Mouse (Mus musculus) liver, embryonic 12.5 days (tissue): ENCODE data around the gene Prdm5. TPM values are rescaled to one million over a fixed set of nuclear protein-coding genes. Genes with fewer than 3 reads are reported as not detected.
A peak's percentile ranks its signal among the peaks of the same experiment; 100 is the strongest.

Source experiments
- ATAC-seq: fragments of 200-750 bp; cut with Nextera tagmentation; 2 replicates; pipeline ENCODE4 v1.8.0; 2017; ENCODE audit warnings: moderate number of reproducible peaks, mild to moderate bottlenecking, moderate library complexity
- H3K27ac ChIP-seq: fragments of 300-500 bp; sonication (generic); 2 replicates; pipeline ENCODE4 v1.5.1; 2016; ENCODE audit warnings: mild to moderate bottlenecking
- H3K27me3 ChIP-seq: fragments of 300-500 bp; sonication (generic); replicated peaks from 2 replicates; pipeline ENCODE4 v1.6.1; 2016; ENCODE audit warnings: mild to moderate bottlenecking, moderate library complexity
- H3K36me3 ChIP-seq: fragments of 300-500 bp; sonication (generic); 2 replicates; pipeline ENCODE4 v1.6.1; 2016; ENCODE audit warnings: mild to moderate bottlenecking, moderate library complexity
- H3K4me1 ChIP-seq: fragments of 300-500 bp; sonication (generic); 2 replicates; pipeline ENCODE4 v1.6.1; 2016
- H3K4me2 ChIP-seq: fragments of 300-500 bp; sonication (generic); 2 replicates; pipeline ENCODE4 v1.6.1; 2016; ENCODE audit warnings: mild to moderate bottlenecking, moderate library complexity
- H3K4me3 ChIP-seq: fragments of 300-500 bp; sonication (generic); 2 replicates; pipeline ENCODE4 v1.5.1; 2016; ENCODE audit warnings: mild to moderate bottlenecking, moderate library complexity
- H3K9ac ChIP-seq: fragments of 300-500 bp; sonication (generic); 2 replicates; pipeline ENCODE4 v1.6.1; 2016; ENCODE audit warnings: mild to moderate bottlenecking, moderate library complexity
- H3K9me3 ChIP-seq: fragments of 300-500 bp; sonication (generic); replicated peaks from 2 replicates; pipeline ENCODE4 v1.6.1; 2016; ENCODE audit warnings: mild to moderate bottlenecking, moderate library complexity
- WGBS: fragments of 180-500 bp; shearing (Covaris S2); methylation state at CpG from one replicate; pipeline ENCODE4 v1.1.7; 2016; ENCODE audit not compliant: insufficient replicate concordance; 5-methylcytosine and 5-hydroxymethylcytosine counted together
- polyA plus RNA-seq: library from polyadenylated mRNA; unstranded; fragments of >200 nt; fragmentation: Nextera tagmentation; extraction: Ambion mirVana; gene quantifications from 2 replicates; pipeline ENCODE4 v1.2.1, GENCODE M21; 2016

Gene Prdm5
- polyA plus RNA-seq: 4.7 and 5.5 TPM in 2 replicates

- Histone ChIP-seq H3K9me3 (no peaks in the 10 kb centered on the region), H3K9ac (peak within 1 kb of the TSS; percentile 61), H3K4me1 (0 out of 2 replicates have a peak, but pooled peaks cover 8% of the 10 kb centered on the region), H3K4me3 (peak within 1 kb of the TSS; percentile 60), H3K4me2 (peak within 1 kb of the TSS; percentile 75), H3K36me3 (no peaks in the 10 kb centered on the region), H3K27ac (no peak within 1 kb of the TSS), H3K27me3 (no peaks in the 10 kb centered on the region)
- ATAC-seq: peak; percentile 86
- WGBS: 5% methylated on average over 43 of the region's 56 CpGs
Measured at GRCm38 (mm10) chr6:65778861-65779688, at the start of gene Prdm5. Prdm5 (plus strand) TSS chr6:65778988.

- WGBS: 39% methylated on average over 7 of the region's 8 CpGs
- no peaks in the 10 kb centered on the region for H3K4me1 ChIP-seq
Measured at GRCm38 (mm10) chr6:65739442-65739841, 39.3 kb upstream of the Prdm5 start.

GRCm38 (mm10) chr6:65743144-65743870 lies 35.5 kb upstream of the Prdm5 start:
- Histone ChIP-seq H3K4me3 (no peak overlapping the region), H3K27ac (no peak overlapping the region), H3K9ac (no peak overlapping the region), H3K9me3 (no peaks in the 10 kb centered on the region), H3K4me1 (no peaks in the 10 kb centered on the region), H3K4me2 (no peak overlapping the region), H3K27me3 (no peaks in the 10 kb centered on the region), H3K36me3 (no peaks in the 10 kb centered on the region)
- 86% methylated on average over 1 of the region's 1 CpGs for WGBS
- ATAC-seq: no peak

More at GRCm38 (mm10) chr6:65739442-65739841, 39.3 kb upstream of the Prdm5 start:
- Histone ChIP-seq H3K27me3 (no peaks in the 10 kb centered on the region), H3K9me3 (no peaks in the 10 kb centered on the region), H3K4me2 (no peak overlapping the region), H3K27ac (no peak overlapping the region), H3K36me3 (no peaks in the 10 kb centered on the region), H3K9ac (no peak overlapping the region), H3K4me3 (no peak overlapping the region)
- ATAC-seq: peak; percentile 64

- Histone ChIP-seq H3K4me2 (no peak overlapping the region), H3K36me3 (no peaks in the 10 kb centered on the region), H3K27me3 (no peaks in the 10 kb centered on the region), H3K9me3 (no peaks in the 10 kb centered on the region), H3K27ac (no peak overlapping the region), H3K4me1 (no peaks in the 10 kb centered on the region), H3K9ac (no peak overlapping the region), H3K4me3 (no peak overlapping the region)
- no peak for ATAC-seq
Measured at GRCm38 (mm10) chr6:65743871-65744202, 35.0 kb upstream of the Prdm5 start.

GRCm38 (mm10) chr6:65758214-65758613 lies 20.6 kb upstream of the Prdm5 start:
- ATAC-seq: no peak
- Histone ChIP-seq H3K9ac (no peak overlapping the region), H3K27me3 (no peaks in the 10 kb centered on the region), H3K36me3 (no peaks in the 10 kb centered on the region), H3K4me1 (no peaks in the 10 kb centered on the region), H3K27ac (no peak overlapping the region), H3K4me3 (no peak overlapping the region), H3K9me3 (no peaks in the 10 kb centered on the region), H3K4me2 (no peak overlapping the region)
- 50% methylated on average over 7 of the region's 7 CpGs for WGBS

GRCm38 (mm10) chr6:65759174-65759573 lies 19.6 kb upstream of the Prdm5 start:
- 65% methylated on average over 5 of the region's 5 CpGs for WGBS
- Histone ChIP-seq H3K36me3 (no peaks in the 10 kb centered on the region), H3K9ac (no peak overlapping the region), H3K4me1 (no peaks in the 10 kb centered on the region), H3K4me3 (no peak overlapping the region), H3K4me2 (no peak overlapping the region), H3K27me3 (no peaks in the 10 kb centered on the region), H3K9me3 (no peaks in the 10 kb centered on the region), H3K27ac (no peak overlapping the region)
- ATAC-seq: no peak

GRCm38 (mm10) chr6:65760073-65760472 lies 18.7 kb upstream of the Prdm5 start:
- Histone ChIP-seq H3K4me2 (no peak overlapping the region), H3K27me3 (no peaks in the 10 kb centered on the region), H3K36me3 (no peaks in the 10 kb centered on the region), H3K4me1 (no peaks in the 10 kb centered on the region), H3K9me3 (no peaks in the 10 kb centered on the region), H3K9ac (no peak overlapping the region), H3K4me3 (no peak overlapping the region), H3K27ac (no peak overlapping the region)
- WGBS: 59% methylated on average over 3 of the region's 3 CpGs
- ATAC-seq: no peak

- Histone ChIP-seq H3K36me3 (no peaks in the 10 kb centered on the region), H3K4me3 (no peak overlapping the region), H3K27me3 (no peaks in the 10 kb centered on the region), H3K9me3 (no peaks in the 10 kb centered on the region), H3K9ac (no peak overlapping the region), H3K4me1 (no peaks in the 10 kb centered on the region), H3K27ac (no peak overlapping the region), H3K4me2 (no peak overlapping the region)
- no peak for ATAC-seq
- WGBS: 62% methylated on average over 2 of the region's 2 CpGs
Measured at GRCm38 (mm10) chr6:65764459-65764858, 14.3 kb upstream of the Prdm5 start.

- Histone ChIP-seq H3K4me2 (no peak overlapping the region), H3K36me3 (no peaks in the 10 kb centered on the region), H3K4me1 (no peaks in the 10 kb centered on the region), H3K4me3 (no peak overlapping the region), H3K9ac (no peak overlapping the region), H3K9me3 (no peaks in the 10 kb centered on the region), H3K27me3 (no peaks in the 10 kb centered on the region), H3K27ac (no peak overlapping the region)
- 16% methylated on average over 8 of the region's 8 CpGs for WGBS
- ATAC-seq: no peak
Measured at GRCm38 (mm10) chr6:65765057-65765456, 13.7 kb upstream of the Prdm5 start.

GRCm38 (mm10) chr6:65765752-65766397 lies 12.9 kb upstream of the Prdm5 start:
- no peak for ATAC-seq
- no peaks in the 10 kb centered on the region for H3K27me3 ChIP-seq
- H3K27ac ChIP-seq: no peak overlapping the region
- H3K36me3 ChIP-seq: no peaks in the 10 kb centered on the region
- no peak overlapping the region for H3K9ac ChIP-seq
- H3K9me3 ChIP-seq: no peaks in the 10 kb centered on the region
- 71% methylated on average over 13 of the region's 13 CpGs for WGBS
- H3K4me1 ChIP-seq: no peaks in the 10 kb centered on the region
- no peak overlapping the region for H3K4me3 ChIP-seq
- no peak overlapping the region for H3K4me2 ChIP-seq

- Histone ChIP-seq H3K27me3 (no peaks in the 10 kb centered on the region), H3K27ac (no peak overlapping the region), H3K4me3 (no peak overlapping the region), H3K9ac (no peak overlapping the region), H3K4me2 (no peak overlapping the region), H3K9me3 (no peaks in the 10 kb centered on the region), H3K36me3 (no peaks in the 10 kb centered on the region), H3K4me1 (no peaks in the 10 kb centered on the region)
- ATAC-seq: no peak
- WGBS: 63% methylated on average over 5 of the region's 5 CpGs
Measured at GRCm38 (mm10) chr6:65767911-65768310, 10.9 kb upstream of the Prdm5 start.

GRCm38 (mm10) chr6:65773566-65773965 lies 5.2 kb upstream of the Prdm5 start:
- 0 out of 2 replicates have a peak, but pooled peaks cover 5% of the 10 kb centered on the region for H3K4me1 ChIP-seq
- no peaks in the 10 kb centered on the region for H3K27me3 ChIP-seq
- H3K9ac ChIP-seq: no peak overlapping the region
- H3K4me2 ChIP-seq: no peak overlapping the region
- 74% methylated on average over 4 of the region's 4 CpGs for WGBS
- no peak overlapping the region for H3K4me3 ChIP-seq
- no peaks in the 10 kb centered on the region for H3K9me3 ChIP-seq
- H3K36me3 ChIP-seq: no peaks in the 10 kb centered on the region
- no peak overlapping the region for H3K27ac ChIP-seq
- no peak for ATAC-seq
